Mouse (Mus musculus) testis, postnatal 14 days (tissue): ENCODE measurements around the gene Meis3.

Experiments
- DNase-seq: peaks from one replicate; pipeline ENCODE4 v3.0.0; 2021; ENCODE audit warnings: low spot score

Meis3 gene

GRCm38 (mm10) chr7:16158735-16159134 lies 16.2 kb upstream of the Meis3 start:
- no peak for DNase-seq

- DNase-seq = peak; percentile 36
These were observed 14.2 kb upstream of the Meis3 start for GRCm38 (mm10) chr7:16160702-16161101.

- DNase-seq = no peak
These were observed 13.6 kb upstream of the Meis3 start for GRCm38 (mm10) chr7:16161302-16161701.

- no peak for DNase-seq
These were observed 12.9 kb upstream of the Meis3 start for GRCm38 (mm10) chr7:16162036-16162435.

GRCm38 (mm10) chr7:16172141-16172581 lies 2.7 kb upstream of the Meis3 start:
- no peak for DNase-seq

GRCm38 (mm10) chr7:16172586-16173140 lies 2.2 kb upstream of the Meis3 start:
- no peak for DNase-seq

- no peak for DNase-seq
These were observed 1.7 kb upstream of the Meis3 start for GRCm38 (mm10) chr7:16173146-16173545.

- DNase-seq = no peak
These were observed 647 bp downstream of the Meis3 start for GRCm38 (mm10) chr7:16175542-16175931.

GRCm38 (mm10) chr7:16178114-16178513 lies 3.2 kb downstream of the Meis3 start:
- no peak for DNase-seq

GRCm38 (mm10) chr7:16183663-16184062 lies 8.8 kb downstream of the Meis3 start:
- peak; percentile 46 for DNase-seq

GRCm38 (mm10) chr7:16187494-16187893 lies 12.6 kb downstream of the Meis3 start:
- no peak for DNase-seq

GRCm38 (mm10) chr7:16192315-16192714 lies 17.4 kb downstream of the Meis3 start:
- peak; percentile 45 for DNase-seq

GRCm38 (mm10) chr7:16193702-16194101 lies 18.8 kb downstream of the Meis3 start:
- DNase-seq = no peak

- no peak for DNase-seq
These were observed 21.7 kb downstream of the Meis3 start for GRCm38 (mm10) chr7:16196616-16197015.

GRCm38 (mm10) chr7:16197166-16197565 lies 22.3 kb downstream of the Meis3 start:
- no peak for DNase-seq

- no peak for DNase-seq
These were observed 23.6 kb downstream of the Meis3 start for GRCm38 (mm10) chr7:16198540-16198939.

GRCm38 (mm10) chr7:16201136-16201535 lies 26.2 kb downstream of the Meis3 start:
- no peak for DNase-seq

GRCm38 (mm10) chr7:16202756-16203504 lies 28.0 kb downstream of the Meis3 start:
- no peak for DNase-seq

- DNase-seq = no peak
These were observed 28.6 kb downstream of the Meis3 start for GRCm38 (mm10) chr7:16203505-16203903.

GRCm38 (mm10) chr7:16204791-16205190 lies 29.9 kb downstream of the Meis3 start:
- no peak for DNase-seq

GRCm38 (mm10) chr7:16207076-16207475 lies 32.2 kb downstream of the Meis3 start:
- no peak for DNase-seq

- no peak for DNase-seq
These were observed 32.6 kb downstream of the Meis3 start for GRCm38 (mm10) chr7:16207496-16207895.

- DNase-seq = no peak
These were observed 34.1 kb downstream of the Meis3 start for GRCm38 (mm10) chr7:16208781-16209665.
